Mouse (Mus musculus) spleen, postnatal 4 days (tissue): ENCODE measurements around the gene Gins2.

Experiments used
- DNase-seq, 2 experiments: peaks; one replicate each; pipeline ENCODE4 v3.0.0; 2022; ENCODE audit warnings: low spot score in 2 of 2

The Gins2 gene

GRCm38 (mm10) chr8:120565151-120565711 lies 23.9 kb downstream of the Gins2 start:
- no peak for DNase-seq

GRCm38 (mm10) chr8:120563851-120564837 lies 25.0 kb downstream of the Gins2 start:
- peak; percentile 67 to 79 for DNase-seq

GRCm38 (mm10) chr8:120563348-120563724 lies 25.8 kb downstream of the Gins2 start:
- DNase-seq: no peak

GRCm38 (mm10) chr8:120562680-120563347 lies 26.3 kb downstream of the Gins2 start:
- no peak for DNase-seq

GRCm38 (mm10) chr8:120561539-120562435 lies 27.3 kb downstream of the Gins2 start:
- DNase-seq: peak; percentile 52 to 76

GRCm38 (mm10) chr8:120560535-120560934 lies 28.6 kb downstream of the Gins2 start:
- DNase-seq: no peak

GRCm38 (mm10) chr8:120559654-120560053 lies 29.4 kb downstream of the Gins2 start:
- DNase-seq: no peak

- DNase-seq: no peak
Observed at GRCm38 (mm10) chr8:120558162-120558561, 30.9 kb downstream of the Gins2 start.

- no peak for DNase-seq
Observed at GRCm38 (mm10) chr8:120557170-120557965, 31.7 kb downstream of the Gins2 start.

GRCm38 (mm10) chr8:120556198-120556892 lies 32.8 kb downstream of the Gins2 start:
- DNase-seq: no peak

- DNase-seq: no peak
Observed at GRCm38 (mm10) chr8:120554466-120555039, 34.6 kb downstream of the Gins2 start.

- DNase-seq: no peak
Observed at GRCm38 (mm10) chr8:120553441-120554123, 35.5 kb downstream of the Gins2 start.

GRCm38 (mm10) chr8:120552509-120552908 lies 36.6 kb downstream of the Gins2 start:
- no peak for DNase-seq

- no peak for DNase-seq
Observed at GRCm38 (mm10) chr8:120551677-120551980, 37.5 kb downstream of the Gins2 start.

- DNase-seq: no peak
Observed at GRCm38 (mm10) chr8:120550937-120551676, 38.0 kb downstream of the Gins2 start.

GRCm38 (mm10) chr8:120550430-120550829 lies 38.7 kb downstream of the Gins2 start:
- DNase-seq: no peak

- DNase-seq: no peak
Observed at GRCm38 (mm10) chr8:120549922-120550321, 39.2 kb downstream of the Gins2 start.

GRCm38 (mm10) chr8:120549321-120549921 lies 39.7 kb downstream of the Gins2 start:
- DNase-seq: no peak
